Mouse (Mus musculus) spleen, postnatal 14 days (tissue): ENCODE measurements around the gene Bahcc1.

Source experiments
- DNase-seq, 2 experiments: peaks; one replicate each; pipeline ENCODE4 v3.0.0; 2021 to 2022; ENCODE audit warnings: low spot score in 2 of 2

Bahcc1 gene

GRCm38 (mm10) chr11:120242726-120243530, 10.2 kb downstream of the Bahcc1 start:
- no peak for DNase-seq

GRCm38 (mm10) chr11:120243531-120243820, 10.7 kb downstream of the Bahcc1 start:
- no peak for DNase-seq

GRCm38 (mm10) chr11:120248160-120248793, 15.5 kb downstream of the Bahcc1 start:
- DNase-seq = no peak

- no peak for DNase-seq
These were observed 16.2 kb downstream of the Bahcc1 start for GRCm38 (mm10) chr11:120248899-120249298.

GRCm38 (mm10) chr11:120250991-120251949, 18.5 kb downstream of the Bahcc1 start:
- no peak for DNase-seq

- DNase-seq = no peak
These were observed 19.2 kb downstream of the Bahcc1 start for GRCm38 (mm10) chr11:120251950-120252308.

- DNase-seq = no peak
These were observed 19.7 kb downstream of the Bahcc1 start for GRCm38 (mm10) chr11:120252398-120252797.

GRCm38 (mm10) chr11:120252843-120253645, 20.3 kb downstream of the Bahcc1 start:
- DNase-seq = no peak

- no peak for DNase-seq
These were observed 21.0 kb downstream of the Bahcc1 start for GRCm38 (mm10) chr11:120253646-120254315.

GRCm38 (mm10) chr11:120254420-120254819, 21.7 kb downstream of the Bahcc1 start:
- no peak for DNase-seq

GRCm38 (mm10) chr11:120255038-120255437, 22.3 kb downstream of the Bahcc1 start:
- DNase-seq = no peak

- DNase-seq = no peak
These were observed 22.8 kb downstream of the Bahcc1 start for GRCm38 (mm10) chr11:120255499-120255898.

GRCm38 (mm10) chr11:120256108-120256507, 23.4 kb downstream of the Bahcc1 start:
- DNase-seq = no peak

GRCm38 (mm10) chr11:120256543-120256942, 23.8 kb downstream of the Bahcc1 start:
- no peak for DNase-seq

GRCm38 (mm10) chr11:120256981-120257820, 24.5 kb downstream of the Bahcc1 start:
- no peak for DNase-seq

- no peak for DNase-seq
These were observed 25.2 kb downstream of the Bahcc1 start for GRCm38 (mm10) chr11:120257911-120258310.

GRCm38 (mm10) chr11:120258896-120259689, 26.3 kb downstream of the Bahcc1 start:
- DNase-seq = no peak

GRCm38 (mm10) chr11:120259792-120260768, 27.3 kb downstream of the Bahcc1 start:
- DNase-seq = no peak
